Mouse (Mus musculus) G1E-ER4 (cell line): ENCODE data around the gene Magi1. TPM values are rescaled to one million over a fixed set of nuclear protein-coding genes. Genes with fewer than 3 reads are reported as not detected.

Experiments
- GATA1 ChIP-seq: IDR thresholded peaks from one replicate; pipeline ENCODE4 v1.8.0; 2012; ENCODE audit warnings: low read length, inconsistent platforms
- polyA plus RNA-seq: library from polyadenylated mRNA; stranded (reverse); fragments of >175 nt; gene quantifications from 2 replicates; pipeline ENCODE4 v1.2.3, GENCODE M21; 2012

The Magi1 gene
- polyA plus RNA-seq, 1 experiment: 1.0 TPM

- TF ChIP-seq GATA1: no peak
Observed at GRCm38 (mm10) chr6:93904987-93905386, 378.7 kb downstream of the Magi1 start.

- no peak for TF ChIP-seq GATA1
Observed at GRCm38 (mm10) chr6:93902239-93902638, 381.5 kb downstream of the Magi1 start.

GRCm38 (mm10) chr6:93901408-93901807 lies 382.3 kb downstream of the Magi1 start:
- no peak for TF ChIP-seq GATA1

GRCm38 (mm10) chr6:93897512-93897911 lies 386.2 kb downstream of the Magi1 start:
- no peak for TF ChIP-seq GATA1

- TF ChIP-seq GATA1: no peak
Observed at GRCm38 (mm10) chr6:93895721-93896120, 388.0 kb downstream of the Magi1 start.

GRCm38 (mm10) chr6:93893956-93894355 lies 389.8 kb downstream of the Magi1 start:
- no peak for TF ChIP-seq GATA1

- TF ChIP-seq GATA1: no peak
Observed at GRCm38 (mm10) chr6:93892922-93893321, 390.8 kb downstream of the Magi1 start.

GRCm38 (mm10) chr6:93890011-93890410 lies 393.7 kb downstream of the Magi1 start:
- no peak for TF ChIP-seq GATA1

GRCm38 (mm10) chr6:93877337-93877736 lies 406.4 kb downstream of the Magi1 start:
- no peak for TF ChIP-seq GATA1

GRCm38 (mm10) chr6:93874936-93875335 lies 408.8 kb downstream of the Magi1 start:
- TF ChIP-seq GATA1: no peak

GRCm38 (mm10) chr6:93874376-93874775 lies 409.3 kb downstream of the Magi1 start:
- TF ChIP-seq GATA1: no peak

- TF ChIP-seq GATA1: no peak
Observed at GRCm38 (mm10) chr6:93873536-93873935, 410.2 kb downstream of the Magi1 start.

- TF ChIP-seq GATA1: no peak
Observed at GRCm38 (mm10) chr6:93871516-93871915, 412.2 kb downstream of the Magi1 start.

- TF ChIP-seq GATA1: no peak
Observed at GRCm38 (mm10) chr6:93870023-93870422, 413.7 kb downstream of the Magi1 start.

- TF ChIP-seq GATA1: no peak
Observed at GRCm38 (mm10) chr6:93862263-93862662, 421.5 kb downstream of the Magi1 start.

- TF ChIP-seq GATA1: no peak
Observed at GRCm38 (mm10) chr6:93856783-93857182, 426.9 kb downstream of the Magi1 start.

GRCm38 (mm10) chr6:93855806-93856641 lies 427.7 kb downstream of the Magi1 start:
- TF ChIP-seq GATA1: no peak
